Mouse (Mus musculus): ENCODE results near the gene Crim1.

Crim1 gene

GRCm38 (mm10) chr17:78327187-78327586 is 127.1 kb downstream of the Crim1 start:
- no peak for DNase-seq (ENCODE audit: low read depth)

- DNase-seq (ENCODE audit: low read depth), result no peak
Observed at GRCm38 (mm10) chr17:78328287-78328686, 128.2 kb downstream of the Crim1 start.

GRCm38 (mm10) chr17:78331438-78331837 is 131.4 kb downstream of the Crim1 start:
- no peak for DNase-seq (ENCODE audit: low read depth)

GRCm38 (mm10) chr17:78333275-78333674 is 133.2 kb downstream of the Crim1 start:
- DNase-seq (ENCODE audit: low read depth), result no peak

GRCm38 (mm10) chr17:78335250-78335649 is 135.2 kb downstream of the Crim1 start:
- DNase-seq (ENCODE audit: low read depth), result no peak

GRCm38 (mm10) chr17:78343688-78344087 is 143.6 kb downstream of the Crim1 start:
- no peak for DNase-seq (ENCODE audit: low read depth)

- no peak for DNase-seq (ENCODE audit: low read depth)
Observed at GRCm38 (mm10) chr17:78347111-78347801, 147.2 kb downstream of the Crim1 start.

GRCm38 (mm10) chr17:78351676-78352499 is 151.8 kb downstream of the Crim1 start:
- DNase-seq (ENCODE audit: low read depth), result no peak

- DNase-seq (ENCODE audit: low read depth), result no peak
Observed at GRCm38 (mm10) chr17:78352500-78352855, 152.4 kb downstream of the Crim1 start.

- DNase-seq (ENCODE audit: low read depth), result no peak
Observed at GRCm38 (mm10) chr17:78354411-78354810, 154.4 kb downstream of the Crim1 start.

- no peak for DNase-seq (ENCODE audit: low read depth)
Observed at GRCm38 (mm10) chr17:78354871-78355270, 154.8 kb downstream of the Crim1 start.

GRCm38 (mm10) chr17:78355611-78356010 is 155.6 kb downstream of the Crim1 start:
- DNase-seq (ENCODE audit: low read depth), result no peak

- no peak for DNase-seq (ENCODE audit: low read depth)
Observed at GRCm38 (mm10) chr17:78357753-78358152, 157.7 kb downstream of the Crim1 start.

- DNase-seq (ENCODE audit: low read depth), result no peak
Observed at GRCm38 (mm10) chr17:78358251-78358726, 158.2 kb downstream of the Crim1 start.

GRCm38 (mm10) chr17:78361939-78362728 is 162.1 kb downstream of the Crim1 start:
- no peak for DNase-seq (ENCODE audit: low read depth)

- no peak for DNase-seq (ENCODE audit: low read depth)
Observed at GRCm38 (mm10) chr17:78364555-78365302, 164.7 kb downstream of the Crim1 start.

- no peak for DNase-seq (ENCODE audit: low read depth)
Observed at GRCm38 (mm10) chr17:78366070-78366469, 166.0 kb downstream of the Crim1 start.

GRCm38 (mm10) chr17:78368481-78368880 is 168.4 kb downstream of the Crim1 start:
- no peak for DNase-seq (ENCODE audit: low read depth)

- DNase-seq (ENCODE audit: low read depth), result peak; percentile 51
Observed at GRCm38 (mm10) chr17:78370445-78370844, 170.4 kb downstream of the Crim1 start.

GRCm38 (mm10) chr17:78373174-78373573 is 173.1 kb downstream of the Crim1 start:
- DNase-seq (ENCODE audit: low read depth), result no peak

- no peak for DNase-seq (ENCODE audit: low read depth)
Observed at GRCm38 (mm10) chr17:78373849-78374248, 173.8 kb downstream of the Crim1 start.

- DNase-seq (ENCODE audit: low read depth), result no peak
Observed at GRCm38 (mm10) chr17:78374756-78375155, 174.7 kb downstream of the Crim1 start.
